Mouse (Mus musculus) limb, embryonic 11.5 days (tissue): Measurements from ENCODE around the gene Ly6g5c. TPM values are rescaled to one million over a fixed set of nuclear protein-coding genes. Genes with fewer than 3 reads are reported as not detected.
A peak's percentile ranks its signal among the peaks of the same experiment; 100 is the strongest.

Experiments
- ATAC-seq: fragments of 200-750 bp; cut with Nextera tagmentation; 2 replicates; pipeline ENCODE4 v1.8.0; 2017; ENCODE audit warnings: low read depth; ENCODE audit not compliant: insufficient number of reproducible peaks, low FRiP score, low TSS enrichment
- DNase-seq: peaks from one replicate; pipeline ENCODE4 v3.0.0-alpha.2; 2015; ENCODE audit warnings: low spot score
- H3K27ac ChIP-seq: fragments of 300-500 bp; sonication (generic); replicated peaks from 2 replicates; pipeline ENCODE4 v1.5.1; 2014; ENCODE audit warnings: low read depth, mild to moderate bottlenecking, low read length
- H3K27me3 ChIP-seq: fragments of 300-500 bp; sonication (generic); 2 replicates; pipeline ENCODE4 v1.6.1; 2014; ENCODE audit warnings: mild to moderate bottlenecking, low read length, mixed read lengths; ENCODE audit not compliant: control insufficient read depth, insufficient read depth
- H3K36me3 ChIP-seq: fragments of 300-500 bp; sonication (generic); 2 replicates; pipeline ENCODE4 v1.6.1; 2014; ENCODE audit warnings: mild to moderate bottlenecking, low read length, moderate library complexity, mixed read lengths; ENCODE audit not compliant: control insufficient read depth, insufficient read depth
- H3K4me1 ChIP-seq: fragments of 300-500 bp; sonication (generic); 2 replicates; pipeline ENCODE4 v1.6.1; 2014; ENCODE audit warnings: low read length, mixed read lengths; ENCODE audit not compliant: control insufficient read depth, insufficient read depth
- H3K4me2 ChIP-seq: fragments of 300-500 bp; sonication (generic); 2 replicates; pipeline ENCODE4 v1.6.1; 2014; ENCODE audit warnings: low read depth, mild to moderate bottlenecking, moderate library complexity; ENCODE audit not compliant: severe bottlenecking
- H3K4me3 ChIP-seq: fragments of 300-500 bp; sonication (generic); 2 replicates; pipeline ENCODE4 v1.5.1; 2014; ENCODE audit warnings: low read depth, low read length
- H3K9ac ChIP-seq: fragments of 300-500 bp; sonication (generic); 2 replicates; pipeline ENCODE4 v1.6.1; 2014; ENCODE audit warnings: mild to moderate bottlenecking, low read length
- H3K9me3 ChIP-seq: fragments of 300-500 bp; sonication (generic); 2 replicates; pipeline ENCODE4 v1.6.1; 2016; ENCODE audit warnings: low read length; ENCODE audit not compliant: control insufficient read depth
- WGBS: fragments of 180-500 bp; shearing (Covaris S2); extraction: QIAGEN DNeasy Blood & Tissue Kit; methylation state at CpG from one replicate; pipeline ENCODE4 v1.1.7; 2014; 5-methylcytosine and 5-hydroxymethylcytosine counted together
- polyA plus RNA-seq: library from polyadenylated mRNA; unstranded; fragments of >200 nt; fragmentation: Nextera tagmentation; extraction: Ambion mirVana; gene quantifications from 2 replicates; pipeline ENCODE4 v1.2.1, GENCODE M21; 2014

The Ly6g5c gene
- polyA plus RNA-seq, 1 experiment from 2014 or later = not detected

DNA sequence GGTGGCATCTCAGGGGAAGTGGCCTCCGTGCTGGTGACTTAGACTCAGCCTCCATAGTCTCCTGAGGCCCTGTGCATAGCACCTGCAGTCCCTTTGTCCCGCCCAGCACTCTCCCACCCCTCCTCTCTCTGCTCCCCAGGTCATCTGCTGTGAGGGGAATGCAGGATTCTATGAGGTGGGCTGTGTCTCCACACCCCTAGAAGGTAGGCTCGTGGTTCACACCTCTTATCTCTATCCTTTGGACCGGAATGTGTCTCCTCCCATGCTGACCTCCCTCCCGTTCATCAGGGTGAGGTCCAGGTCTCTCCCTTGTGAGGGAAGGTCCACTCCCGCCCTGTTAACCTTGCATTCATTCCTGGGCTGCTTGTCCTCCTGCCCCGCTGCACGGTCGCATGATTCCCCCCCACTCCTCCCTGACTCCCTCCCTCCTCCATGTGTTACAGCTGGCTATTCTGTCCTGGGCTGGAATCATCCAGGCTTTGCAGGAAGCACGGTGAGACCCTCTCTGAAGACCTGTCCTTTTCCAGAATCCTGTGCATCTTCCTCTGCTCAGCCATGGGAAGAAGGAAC lies 7.8 kb upstream of the Ly6g5c start:
- ATAC-seq (no peak), DNase-seq (no peak)
- Histone ChIP-seq H3K36me3 (peaks cover 23% of the 10 kb centered on the region; the same call in 1 of the 2 replicates), H3K9me3 (no peaks in the 10 kb centered on the region), H3K27me3 (no peaks in the 10 kb centered on the region), H3K27ac (no peak overlapping the region), H3K4me1 (no peaks in the 10 kb centered on the region), H3K4me3 (no peak overlapping the region), H3K9ac (no peak overlapping the region), H3K4me2 (no peak overlapping the region)
- WGBS = 79% methylated on average over 10 of the region's 10 CpGs

GRCm38 (mm10) chr17:35101161-35101560 lies 6.9 kb upstream of the Ly6g5c start:
- no peak overlapping the region for H3K4me3 ChIP-seq
- no peak overlapping the region for H3K9ac ChIP-seq
- peaks cover 23% of the 10 kb centered on the region; the same call in 1 of the 2 replicates for H3K36me3 ChIP-seq
- WGBS = 87% methylated on average over 11 of the region's 11 CpGs
- H3K27ac ChIP-seq = no peak overlapping the region
- H3K27me3 ChIP-seq = no peaks in the 10 kb centered on the region
- H3K4me2 ChIP-seq = no peak overlapping the region
- H3K9me3 ChIP-seq = no peaks in the 10 kb centered on the region
- 0 out of 2 replicates have a peak, but pooled peaks cover 2% of the 10 kb centered on the region for H3K4me1 ChIP-seq
- no peak for ATAC-seq
- DNase-seq = no peak

DNA sequence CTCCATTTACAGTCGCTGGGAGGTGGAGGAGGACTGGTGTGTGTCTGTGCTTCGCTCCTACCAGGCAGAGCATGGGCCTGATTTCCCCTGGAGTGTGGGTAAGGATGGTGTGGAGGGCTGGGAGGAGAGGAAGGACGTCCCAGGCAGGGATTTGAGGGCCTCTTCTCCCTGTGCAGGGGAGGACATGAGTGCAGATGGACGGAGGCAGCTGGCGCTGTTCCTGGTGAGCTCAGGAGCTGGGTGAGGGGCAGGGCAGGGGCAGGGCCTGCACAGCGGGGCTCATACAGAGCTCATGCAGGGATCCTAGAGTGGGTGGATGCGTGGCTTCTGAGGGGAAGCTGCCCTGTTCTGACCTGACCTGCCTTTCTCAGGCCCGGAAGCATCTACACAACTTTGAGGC lies 5.8 kb upstream of the Ly6g5c start:
- Histone ChIP-seq H3K9me3 (no peaks in the 10 kb centered on the region), H3K4me2 (no peak overlapping the region), H3K27me3 (no peaks in the 10 kb centered on the region), H3K27ac (no peak overlapping the region), H3K36me3 (peaks cover 16% of the 10 kb centered on the region; the same call in 1 of the 2 replicates), H3K4me1 (0 out of 2 replicates have a peak, but pooled peaks cover 2% of the 10 kb centered on the region), H3K9ac (no peak overlapping the region), H3K4me3 (no peak overlapping the region)
- DNase-seq (no peak), ATAC-seq (no peak)
- WGBS = 71% methylated on average over 7 of the region's 8 CpGs

DNA sequence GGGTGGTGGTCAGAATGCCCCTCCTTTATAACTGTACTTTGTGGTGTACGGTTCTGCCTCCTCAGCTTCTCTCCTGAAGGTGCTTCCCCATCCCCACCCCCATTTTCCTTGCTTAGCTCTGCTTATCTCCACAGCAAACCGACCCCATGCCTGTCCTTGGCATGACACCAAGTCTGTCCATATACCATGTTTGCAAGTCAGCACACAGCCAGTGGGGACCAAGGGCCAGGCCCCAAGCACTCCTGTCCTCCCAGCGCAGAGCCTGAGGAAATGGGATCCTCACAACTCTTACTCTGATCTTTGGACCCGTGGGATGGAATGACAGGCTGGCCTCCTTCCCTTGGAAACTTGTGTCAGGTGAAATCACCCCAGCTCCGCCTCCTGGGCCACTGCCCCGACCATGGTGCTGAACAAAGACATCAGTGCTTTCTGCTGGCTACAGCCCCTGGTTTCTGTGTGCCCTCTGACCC lies 4.8 kb upstream of the Ly6g5c start:
- Histone ChIP-seq H3K4me3 (no peak overlapping the region), H3K9ac (no peak overlapping the region), H3K4me2 (no peak overlapping the region), H3K27ac (no peak overlapping the region), H3K9me3 (no peaks in the 10 kb centered on the region), H3K4me1 (0 out of 2 replicates have a peak, but pooled peaks cover 2% of the 10 kb centered on the region), H3K27me3 (no peaks in the 10 kb centered on the region), H3K36me3 (peaks cover 16% of the 10 kb centered on the region; the same call in 1 of the 2 replicates)
- DNase-seq (no peak), ATAC-seq (no peak)
- 70% methylated on average over 6 of the region's 6 CpGs for WGBS

DNA sequence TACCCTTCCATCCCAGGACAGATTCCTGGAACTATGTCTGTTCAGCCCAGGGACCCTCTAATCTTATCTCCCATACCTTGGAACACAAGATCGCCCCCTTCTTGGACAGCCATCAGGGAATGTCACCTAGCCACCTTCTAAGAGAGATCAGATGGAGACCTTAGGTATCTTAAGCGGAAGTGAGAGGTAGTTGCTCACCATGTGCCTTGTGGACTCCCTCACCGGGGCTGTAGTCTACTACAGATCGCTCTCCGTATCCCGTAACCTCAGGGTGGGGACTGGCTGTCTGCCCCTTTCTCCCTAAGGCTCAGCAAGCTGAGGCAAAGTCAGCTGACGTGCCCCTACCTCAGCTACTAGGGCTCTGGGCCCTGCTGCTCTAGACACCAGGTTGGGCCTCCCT lies 4.0 kb upstream of the Ly6g5c start:
- Histone ChIP-seq H3K36me3 (peaks cover 15% of the 10 kb centered on the region; the same call in 1 of the 2 replicates), H3K4me2 (no peak overlapping the region), H3K27ac (no peak overlapping the region), H3K4me3 (no peak overlapping the region), H3K9me3 (no peaks in the 10 kb centered on the region), H3K27me3 (no peaks in the 10 kb centered on the region), H3K9ac (no peak overlapping the region), H3K4me1 (0 out of 2 replicates have a peak, but pooled peaks cover 2% of the 10 kb centered on the region)
- 92% methylated on average over 7 of the region's 7 CpGs for WGBS
- no peak for ATAC-seq
- DNase-seq = no peak

- ATAC-seq (no peak), DNase-seq (no peak)
- Histone ChIP-seq H3K36me3 (peaks cover 9% of the 10 kb centered on the region; the same call in 1 of the 2 replicates), H3K4me1 (0 out of 2 replicates have a peak, but pooled peaks cover 2% of the 10 kb centered on the region), H3K4me2 (no peak overlapping the region), H3K9ac (no peak overlapping the region), H3K9me3 (no peaks in the 10 kb centered on the region), H3K4me3 (no peak overlapping the region), H3K27ac (no peak overlapping the region), H3K27me3 (no peaks in the 10 kb centered on the region)
- WGBS = 81% methylated on average over 6 of the region's 6 CpGs
Observed at GRCm38 (mm10) chr17:35104754-35105153, 3.3 kb upstream of the Ly6g5c start.

GRCm38 (mm10) chr17:35105740-35106389 lies 2.2 kb upstream of the Ly6g5c start:
- no peaks in the 10 kb centered on the region for H3K9me3 ChIP-seq
- ATAC-seq (no peak), DNase-seq (peak; percentile 49)
- 0 out of 2 replicates have a peak, but pooled peaks cover 2% of the 10 kb centered on the region for H3K4me1 ChIP-seq
- no peaks in the 10 kb centered on the region for H3K27me3 ChIP-seq
- no peak overlapping the region for H3K9ac ChIP-seq
- 31% methylated on average over 13 of the region's 13 CpGs for WGBS
- H3K27ac ChIP-seq = no peak overlapping the region
- no peak overlapping the region for H3K4me3 ChIP-seq
- H3K4me2 ChIP-seq = no peak overlapping the region
- H3K36me3 ChIP-seq = peaks cover 5% of the 10 kb centered on the region; the same call in 1 of the 2 replicates

DNA sequence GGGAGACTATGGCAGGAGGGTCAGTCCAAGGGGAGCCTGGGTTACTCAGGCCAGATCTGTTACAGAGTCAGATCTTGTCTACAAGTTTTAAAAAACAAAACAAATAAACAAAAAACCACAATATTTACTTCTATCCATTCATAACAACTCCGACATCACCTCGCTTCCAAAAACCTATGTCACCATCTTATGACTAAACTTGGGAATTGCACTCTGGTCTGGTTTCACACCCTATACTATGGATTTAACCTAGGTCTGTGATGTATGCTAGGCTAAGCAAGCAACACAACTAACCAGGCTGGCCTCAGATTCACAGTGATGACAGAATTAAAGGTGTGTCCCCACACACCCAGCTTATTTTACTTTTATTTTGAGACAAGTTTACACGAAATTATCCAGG lies 1.6 kb upstream of the Ly6g5c start:
- Histone ChIP-seq H3K9ac (no peak overlapping the region), H3K36me3 (peaks cover 3% of the 10 kb centered on the region; the same call in 1 of the 2 replicates), H3K4me1 (0 out of 2 replicates have a peak, but pooled peaks cover 2% of the 10 kb centered on the region), H3K27ac (no peak overlapping the region), H3K4me3 (no peak overlapping the region), H3K4me2 (no peak overlapping the region), H3K27me3 (no peaks in the 10 kb centered on the region), H3K9me3 (no peaks in the 10 kb centered on the region)
- WGBS = 80% methylated on average over 3 of the region's 3 CpGs
- no peak for DNase-seq
- no peak for ATAC-seq
